Mouse (Mus musculus) layer of hippocampus, adult 2 months (tissue): ENCODE measurements around the gene Ctnna2. TPM values are rescaled to one million over a fixed set of nuclear protein-coding genes. Genes with fewer than 3 reads are reported as not detected.

Source experiments
- DNase-seq, 2 experiments: peaks; one replicate each; pipeline ENCODE4 v3.0.0; 2022; ENCODE audit warnings: low spot score in 2 of 2
- H3K27ac ChIP-seq: fragments of 200-600 bp; 2 replicates; pipeline ENCODE4 v1.8.1; 2022
- H3K4me3 ChIP-seq: fragments of 200-600 bp; 2 replicates; pipeline ENCODE4 v1.8.1; 2022; ENCODE audit warnings: mild to moderate bottlenecking
- CTCF ChIP-seq: fragments of 200-600 bp; conservative IDR thresholded peaks from 2 replicates; pipeline ENCODE4 v1.8.1; 2022; ENCODE audit warnings: antibody characterized with exemption, mild to moderate bottlenecking, moderate library complexity
- long read RNA-seq, 2 experiments: library from polyadenylated mRNA; stranded (forward); transcript quantifications; one replicate each; pipeline ENCODE4 v2.0.0; 2021; ENCODE audit warnings: borderline mapping rate in 2 of 2
- total RNA-seq, 2 experiments: library from RNA; stranded (reverse); gene quantifications; 2 replicates each; pipeline ENCODE4 v1.2.3; 2021

The Ctnna2 gene
- total RNA-seq, result 10 to 100 TPM; 91.4 to 91.7 TPM
- long read RNA-seq, experiment 1, partial matches to known transcripts, result 4 of 11 reads
- long read RNA-seq, experiment 1, other reads (novel, unspliced or antisense), result 7 of 11 reads
- long read RNA-seq, experiment 2, partial matches to known transcripts, result 2 of 12 reads
- long read RNA-seq, experiment 2, other reads (novel, unspliced or antisense), result 10 of 12 reads

- peak; percentile 82 for TF ChIP-seq CTCF
- peak within 1 kb of the TSS; percentile 97 for H3K27ac ChIP-seq
- peak within 1 kb of the TSS; percentile 82 for H3K4me3 ChIP-seq
- peak; percentile 96 for DNase-seq
Observed at GRCm38 (mm10) chr6:77979241-77979961, at the start of gene Ctnna2. Gene Ctnna2, minus strand, starts transcription at chr6:77979699.

- H3K27ac ChIP-seq, result peak overlapping the region; percentile 97
- no peak for DNase-seq
- peak overlapping the region; percentile 82 for H3K4me3 ChIP-seq
- TF ChIP-seq CTCF, result no peak
Observed at GRCm38 (mm10) chr6:77980137-77981052, 896 bp upstream of the Ctnna2 start.

- no peak for TF ChIP-seq CTCF
- peak in 1 of 2 experiments; percentile 4 for DNase-seq
- Histone ChIP-seq H3K27ac (peak overlapping the region; percentile 97), H3K4me3 (peak overlapping the region; percentile 82)
Observed at GRCm38 (mm10) chr6:77978476-77979240, 841 bp downstream of the Ctnna2 start.

- Histone ChIP-seq H3K27ac (no peak overlapping the region), H3K4me3 (no peak overlapping the region; the same call in 1 of the 2 replicates)
- no peak for TF ChIP-seq CTCF
- DNase-seq, result no peak
Observed at GRCm38 (mm10) chr6:77970545-77971242, 8.8 kb downstream of the Ctnna2 start.

GRCm38 (mm10) chr6:77969774-77970173, 9.7 kb downstream of the Ctnna2 start:
- DNase-seq, result no peak
- no peak overlapping the region for H3K4me3 ChIP-seq
- TF ChIP-seq CTCF, result no peak
- H3K27ac ChIP-seq, result no peak overlapping the region

- no peak overlapping the region for H3K4me3 ChIP-seq
- DNase-seq, result no peak
- no peak for TF ChIP-seq CTCF
- no peak overlapping the region for H3K27ac ChIP-seq
Observed at GRCm38 (mm10) chr6:77962011-77962410, 17.5 kb downstream of the Ctnna2 start.

GRCm38 (mm10) chr6:77951276-77951675, 28.2 kb downstream of the Ctnna2 start:
- peak overlapping the region; percentile 12; the same call in 1 of the 2 replicates for H3K27ac ChIP-seq
- no peak for TF ChIP-seq CTCF
- peak in 1 of 2 experiments; percentile 42 for DNase-seq
- no peak overlapping the region for H3K4me3 ChIP-seq

GRCm38 (mm10) chr6:77950690-77951089, 28.8 kb downstream of the Ctnna2 start:
- TF ChIP-seq CTCF, result no peak
- 0 out of 2 replicates have a peak overlapping the region, but pooled peaks have one; percentile 12 for H3K27ac ChIP-seq
- DNase-seq, result no peak
- no peak overlapping the region for H3K4me3 ChIP-seq

GRCm38 (mm10) chr6:77929375-77929774, 50.1 kb downstream of the Ctnna2 start:
- DNase-seq, result no peak
- Histone ChIP-seq H3K27ac (no peak overlapping the region), H3K4me3 (no peak overlapping the region)
- TF ChIP-seq CTCF, result no peak

- H3K27ac ChIP-seq, result no peak overlapping the region
- DNase-seq, result no peak
- H3K4me3 ChIP-seq, result no peak overlapping the region
- peak; percentile 49 for TF ChIP-seq CTCF
Observed at GRCm38 (mm10) chr6:77873150-77873549, 106.3 kb downstream of the Ctnna2 start.

GRCm38 (mm10) chr6:77869313-77869712, 110.2 kb downstream of the Ctnna2 start:
- no peak overlapping the region for H3K27ac ChIP-seq
- no peak for TF ChIP-seq CTCF
- H3K4me3 ChIP-seq, result no peak overlapping the region
- DNase-seq, result no peak

GRCm38 (mm10) chr6:77868119-77868518, 111.4 kb downstream of the Ctnna2 start:
- TF ChIP-seq CTCF, result no peak
- Histone ChIP-seq H3K4me3 (no peak overlapping the region), H3K27ac (no peak overlapping the region)
- DNase-seq, result no peak
